Mouse (Mus musculus) heart, adult 2 months (tissue): ENCODE measurements around the gene Snx32. TPM values are rescaled to one million over a fixed set of nuclear protein-coding genes. Genes with fewer than 3 reads are reported as not detected.

Experiments used
- DNase-seq, 2 experiments: peaks; one replicate each; pipeline ENCODE4 v3.0.0; 2021
- H3K27ac ChIP-seq: fragments of 200-600 bp; 2 replicates; pipeline ENCODE4 v1.8.1; 2022
- H3K27me3 ChIP-seq: fragments of 200-500 bp; 2 replicates; pipeline ENCODE4 v1.6.1; 2012; ENCODE audit warnings: mild to moderate bottlenecking, low read length, inconsistent platforms, mixed read lengths; ENCODE audit not compliant: control insufficient read depth, insufficient read depth
- H3K36me3 ChIP-seq: fragments of 200-500 bp; 2 replicates; pipeline ENCODE4 v1.6.1; 2012; ENCODE audit warnings: low read length, inconsistent platforms; ENCODE audit not compliant: control insufficient read depth, insufficient read depth
- H3K4me1 ChIP-seq: fragments of 200-500 bp; 2 replicates; pipeline ENCODE4 v1.6.1; 2011; ENCODE audit warnings: low read length; ENCODE audit not compliant: control insufficient read depth, insufficient read depth
- H3K4me3 ChIP-seq: fragments of 200-600 bp; 2 replicates; pipeline ENCODE4 v1.8.1; 2022
- H3K79me2 ChIP-seq: fragments of 200-500 bp; replicated peaks from 2 replicates; pipeline ENCODE4 v1.6.1; 2012; ENCODE audit warnings: mild to moderate bottlenecking, inconsistent platforms, low read length, moderate library complexity, mixed read lengths; ENCODE audit not compliant: control insufficient read depth, insufficient read depth
- H3K9ac ChIP-seq: fragments of 200-500 bp; 2 replicates; pipeline ENCODE4 v1.6.1; 2012; ENCODE audit warnings: low read depth, mild to moderate bottlenecking, control low read depth, inconsistent platforms, low read length, mixed read lengths
- CTCF ChIP-seq: fragments of 200-600 bp; IDR thresholded peaks from 2 replicates; pipeline ENCODE4 v1.8.1; 2022; ENCODE audit warnings: antibody characterized with exemption, mild to moderate bottlenecking, moderate library complexity
- EP300 ChIP-seq: fragments of 200-500 bp; IDR thresholded peaks from 2 replicates; pipeline ENCODE4 v1.6.1; 2011; ENCODE audit warnings: low read depth, low read length, control low read depth; ENCODE audit not compliant: insufficient read depth
- POLR2A ChIP-seq: fragments of 200-500 bp; IDR thresholded peaks from 2 replicates; pipeline ENCODE4 v1.6.1; 2011; ENCODE audit warnings: mild to moderate bottlenecking, low read depth, low read length, control low read depth; ENCODE audit not compliant: insufficient read depth
- WGBS: fragments of 180-500 bp; shearing (Covaris S2); methylation state at CpG from one replicate; pipeline ENCODE4 v1.1.7; 2018; 5-methylcytosine and 5-hydroxymethylcytosine counted together
- intact Hi-C: fragments of 180-260 bp; cut with DNase I; formaldehyde crosslinking; loops from one replicate; pipeline ENCODE4 v1.15.1; 2025
- polyA plus RNA-seq: library from polyadenylated mRNA; depleted of rRNA; stranded (reverse); fragments of >200 nt; gene quantifications from 2 replicates; pipeline ENCODE4 v1.2.3, GENCODE M21; 2012
- total RNA-seq, 2 experiments: library from RNA; stranded (reverse); gene quantifications; 2 replicates each; pipeline ENCODE4 v1.2.3; 2021

Gene Snx32
- total and polyA plus RNA-seq, 3 experiments, result 3.9 to 11.4 (median 5.2) TPM

DNA sequence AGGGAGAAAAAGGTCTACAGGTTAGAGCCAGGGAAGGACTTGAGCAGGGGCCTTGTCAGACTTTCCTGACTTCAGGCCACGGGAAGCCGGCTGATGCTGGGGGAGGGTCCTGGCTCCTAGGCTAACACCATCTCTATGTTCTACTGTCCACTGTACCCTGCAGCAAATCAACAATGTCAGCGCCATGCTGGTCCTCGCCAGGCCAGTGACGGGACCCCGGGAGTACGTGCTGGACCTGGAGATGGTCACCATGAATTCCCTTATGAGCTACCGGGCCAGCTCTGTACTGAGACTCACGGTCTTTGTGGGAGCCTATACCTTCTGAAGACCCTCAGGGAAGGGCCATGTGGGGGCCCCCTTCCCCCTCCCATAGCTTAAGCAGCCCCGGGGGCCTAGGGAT lies 28.9 kb downstream of the Snx32 start:
- no peaks in the 10 kb centered on the region for H3K36me3 ChIP-seq
- TF ChIP-seq EP300 (no peak), POLR2A (no peak), CTCF (no peak)
- H3K79me2 ChIP-seq, result no peaks in the 10 kb centered on the region
- no peak for DNase-seq
- H3K9ac ChIP-seq, result no peak overlapping the region
- no peaks in the 10 kb centered on the region for H3K27me3 ChIP-seq
- intact Hi-C loops, result no loop called here
- 87% methylated on average over 10 of the region's 10 CpGs for WGBS
- H3K27ac ChIP-seq, result no peak overlapping the region
- no peak overlapping the region for H3K4me3 ChIP-seq
- H3K4me1 ChIP-seq, result no peaks in the 10 kb centered on the region

DNA sequence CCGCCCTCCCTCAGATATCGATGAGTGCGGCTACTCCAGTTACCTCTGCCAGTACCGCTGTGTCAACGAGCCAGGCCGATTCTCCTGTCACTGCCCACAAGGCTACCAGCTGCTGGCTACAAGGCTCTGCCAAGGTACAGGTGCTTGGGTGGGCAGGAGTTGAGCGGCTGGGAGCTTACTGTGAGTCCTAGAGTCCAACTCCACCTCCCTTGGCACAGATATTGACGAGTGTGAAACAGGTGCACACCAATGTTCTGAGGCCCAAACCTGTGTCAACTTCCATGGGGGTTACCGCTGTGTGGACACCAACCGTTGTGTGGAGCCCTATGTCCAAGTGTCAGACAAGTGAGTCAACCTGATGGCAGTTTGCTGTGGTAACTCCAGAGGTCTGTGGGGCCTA lies 30.3 kb downstream of the Snx32 start:
- no peak for DNase-seq
- H3K36me3 ChIP-seq, result no peaks in the 10 kb centered on the region
- 83% methylated on average over 10 of the region's 10 CpGs for WGBS
- intact Hi-C loops, result no loop called here
- no peak for TF ChIP-seq POLR2A
- no peaks in the 10 kb centered on the region for H3K4me1 ChIP-seq
- H3K4me3 ChIP-seq, result no peak overlapping the region
- H3K79me2 ChIP-seq, result no peaks in the 10 kb centered on the region
- H3K27ac ChIP-seq, result no peak overlapping the region
- H3K9ac ChIP-seq, result no peak overlapping the region
- H3K27me3 ChIP-seq, result no peaks in the 10 kb centered on the region

DNA sequence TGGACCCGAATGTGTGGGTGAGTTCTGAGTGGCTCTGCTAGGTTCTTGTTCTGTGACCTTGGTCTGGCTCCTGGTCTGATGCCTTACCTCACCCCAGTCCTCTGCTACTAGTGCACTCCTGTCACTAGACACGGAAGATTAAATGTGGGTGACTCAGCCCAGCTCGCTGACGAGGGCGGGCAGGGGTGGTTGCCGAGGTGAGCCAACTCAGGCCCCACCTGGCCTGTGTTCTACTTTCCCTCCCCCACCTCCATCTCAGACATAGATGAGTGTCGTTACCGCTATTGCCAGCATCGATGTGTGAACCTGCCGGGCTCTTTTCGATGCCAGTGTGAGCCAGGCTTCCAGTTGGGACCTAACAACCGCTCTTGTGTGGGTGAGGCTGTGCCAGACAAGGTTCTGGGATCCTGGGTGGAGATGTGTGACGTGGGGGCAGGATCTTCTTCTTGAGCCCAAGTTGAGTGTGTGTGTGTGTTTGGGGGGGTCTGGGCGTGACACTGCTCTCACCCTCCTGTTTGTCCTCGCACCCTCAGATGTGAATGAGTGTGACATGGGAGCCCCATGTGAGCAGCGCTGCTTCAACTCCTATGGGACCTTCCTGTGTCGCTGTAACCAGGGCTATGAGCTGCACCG lies 32.6 kb downstream of the Snx32 start:
- no peak overlapping the region for H3K9ac ChIP-seq
- H3K4me3 ChIP-seq, result no peak overlapping the region
- H3K27me3 ChIP-seq, result no peaks in the 10 kb centered on the region
- no peak for DNase-seq
- TF ChIP-seq CTCF (no peak), EP300 (no peak), POLR2A (no peak)
- no peaks in the 10 kb centered on the region for H3K79me2 ChIP-seq
- 87% methylated on average over 18 of the region's 18 CpGs for WGBS
- no peaks in the 10 kb centered on the region for H3K4me1 ChIP-seq
- intact Hi-C loops, result no loop called here
- H3K36me3 ChIP-seq, result no peaks in the 10 kb centered on the region
- H3K27ac ChIP-seq, result no peak overlapping the region

DNA sequence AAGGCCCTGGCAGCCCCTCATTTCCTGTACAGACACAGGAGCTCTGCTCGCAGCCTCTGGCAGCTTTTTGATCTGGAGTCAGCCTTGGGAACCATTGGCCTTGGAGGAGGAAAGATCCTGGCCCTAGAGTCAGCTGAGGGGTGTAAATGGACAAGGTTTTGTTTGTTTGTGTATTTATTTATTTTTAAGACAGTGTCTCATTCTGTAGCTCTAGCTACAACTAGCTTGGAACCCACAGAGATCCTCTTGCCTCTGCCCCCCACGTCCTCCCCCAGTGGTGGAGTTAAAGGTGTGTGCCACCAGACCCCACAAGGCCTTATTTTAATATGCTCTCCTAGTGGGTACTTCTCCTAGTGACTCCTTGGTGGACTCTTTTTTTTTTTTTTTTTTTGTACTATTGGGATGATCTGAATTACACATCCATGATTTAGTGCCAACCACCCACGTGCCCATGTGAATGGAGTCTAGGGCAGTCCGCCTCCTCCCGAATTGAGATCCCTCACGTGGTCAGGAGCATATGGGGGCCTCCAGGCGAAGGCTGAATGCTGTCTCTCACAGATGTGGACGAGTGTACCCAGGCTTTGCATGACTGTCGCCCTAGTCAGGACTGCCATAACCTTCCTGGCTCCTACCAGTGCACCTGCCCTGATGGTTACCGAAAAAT lies 33.2 kb downstream of the Snx32 start:
- intact Hi-C loops, result no loop called here

DNA sequence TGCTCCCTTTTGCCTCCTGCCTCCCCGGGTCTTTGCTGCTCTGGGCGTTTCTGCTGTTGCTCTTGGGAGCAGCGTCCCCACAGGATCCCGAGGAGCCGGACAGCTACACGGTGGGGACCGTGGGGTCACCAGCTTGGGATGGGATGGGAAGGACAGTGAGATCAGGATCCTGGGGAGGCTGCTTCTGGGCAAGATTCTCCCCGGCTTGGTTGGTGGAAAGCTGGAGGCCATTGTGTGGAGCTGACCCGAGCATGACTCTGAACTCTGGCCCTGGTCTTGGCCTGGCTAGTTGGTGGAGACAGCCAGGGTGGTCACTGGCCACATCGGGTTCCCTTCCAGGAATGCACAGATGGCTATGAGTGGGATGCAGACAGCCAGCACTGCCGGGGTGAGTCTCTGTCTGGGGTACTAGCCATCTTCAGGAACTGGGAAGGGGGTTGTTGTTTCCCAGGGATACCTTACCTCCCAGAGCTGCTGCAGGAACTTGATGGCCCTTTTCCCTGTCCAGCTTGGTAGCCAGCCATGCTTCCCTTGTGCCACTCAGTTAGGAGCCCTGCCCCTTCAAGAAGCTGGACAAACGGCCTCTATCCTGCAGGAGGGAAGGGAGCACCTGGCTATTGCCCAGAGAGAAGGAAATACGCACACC lies 35.1 kb downstream of the Snx32 start:
- no peak for DNase-seq
- WGBS, result 38% methylated on average over 13 of the region's 13 CpGs
- no peaks in the 10 kb centered on the region for H3K27me3 ChIP-seq
- H3K4me3 ChIP-seq, result peak overlapping the region; percentile 57
- TF ChIP-seq CTCF (no peak), POLR2A (no peak), EP300 (no peak)
- no peaks in the 10 kb centered on the region for H3K36me3 ChIP-seq
- H3K4me1 ChIP-seq, result no peaks in the 10 kb centered on the region
- H3K9ac ChIP-seq, result peak overlapping the region; percentile 77
- no peaks in the 10 kb centered on the region for H3K79me2 ChIP-seq
- intact Hi-C loops, result no loop called here
- peak overlapping the region; percentile 76 for H3K27ac ChIP-seq

More for the DNA sequence above, 33.2 kb downstream of the Snx32 start:
- WGBS, result 90% methylated on average over 10 of the region's 10 CpGs
- Histone ChIP-seq H3K27ac (no peak overlapping the region), H3K27me3 (no peaks in the 10 kb centered on the region), H3K36me3 (no peaks in the 10 kb centered on the region), H3K4me1 (no peaks in the 10 kb centered on the region), H3K79me2 (no peaks in the 10 kb centered on the region), H3K9ac (no peak overlapping the region), H3K4me3 (no peak overlapping the region)
- no peak for DNase-seq
- TF ChIP-seq EP300, result no peak
- no peak for TF ChIP-seq POLR2A
- no peak for TF ChIP-seq CTCF

DNA sequence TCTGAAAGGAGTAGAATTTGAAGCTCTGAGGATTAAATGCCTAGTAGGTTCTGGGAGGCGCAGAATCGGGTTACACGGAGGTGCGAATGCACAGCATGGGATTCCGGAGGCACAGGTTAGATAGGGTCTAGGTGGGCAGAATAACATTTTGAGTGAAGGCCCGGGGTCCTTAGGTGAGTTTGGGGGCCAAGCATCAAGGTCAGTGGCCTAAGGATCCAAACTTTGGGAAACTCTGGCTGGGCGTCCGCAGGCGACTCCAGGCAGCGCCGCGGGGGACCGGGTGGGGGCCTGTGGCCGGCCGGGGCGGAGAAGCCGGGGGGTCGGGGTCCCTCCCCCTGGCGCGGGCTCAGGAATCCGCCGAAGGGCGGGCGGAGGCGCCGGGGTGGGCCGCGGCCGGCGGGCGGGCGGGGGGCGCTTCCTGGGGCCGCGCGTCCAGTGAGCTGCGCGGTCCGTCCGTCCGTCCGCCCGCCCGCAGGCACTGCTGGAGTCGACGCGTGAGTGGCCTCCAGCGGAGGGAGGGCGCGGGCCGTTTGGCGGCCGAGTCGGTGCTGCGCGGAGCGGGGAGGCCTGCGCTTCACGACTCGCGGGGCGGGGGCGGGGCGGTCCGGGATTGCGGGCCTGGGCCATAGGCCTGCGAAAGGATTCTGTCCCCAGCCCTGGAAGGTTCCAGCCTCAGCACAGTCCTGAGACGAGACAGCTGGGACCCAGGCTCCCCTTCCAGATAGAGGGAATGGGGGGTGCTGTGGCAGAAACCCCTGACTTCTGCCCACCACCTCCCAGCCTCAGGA lies 35.9 kb downstream of the Snx32 start:
- TF ChIP-seq CTCF (no peak), POLR2A (no peak), EP300 (no peak)
- Histone ChIP-seq H3K36me3 (no peaks in the 10 kb centered on the region), H3K4me1 (no peaks in the 10 kb centered on the region), H3K27ac (peak overlapping the region; percentile 76), H3K9ac (peak overlapping the region; percentile 77), H3K79me2 (no peaks in the 10 kb centered on the region), H3K27me3 (no peaks in the 10 kb centered on the region), H3K4me3 (peak overlapping the region; percentile 57)
- WGBS, result under 1% methylated on average over 62 of the region's 68 CpGs
- peak; percentile 69 to 73 for DNase-seq
- intact Hi-C loops, result no loop called here
